Mouse (Mus musculus) gastrocnemius, adult 2 months (tissue): ENCODE data around the gene Dlk1. TPM values are rescaled to one million over a fixed set of nuclear protein-coding genes. Genes with fewer than 3 reads are reported as not detected.

Experiments
- DNase-seq: peaks from one replicate; pipeline ENCODE4 v3.0.0; 2022
- H3K27ac ChIP-seq: fragments of 200-600 bp; 2 replicates; pipeline ENCODE4 v1.8.1; 2022; ENCODE audit warnings: mild to moderate bottlenecking
- H3K4me3 ChIP-seq: fragments of 200-600 bp; 2 replicates; pipeline ENCODE4 v1.8.1; 2022; ENCODE audit warnings: mild to moderate bottlenecking, moderate library complexity
- CTCF ChIP-seq: fragments of 200-600 bp; IDR thresholded peaks from 2 replicates; pipeline ENCODE4 v1.8.1; 2022; ENCODE audit warnings: antibody characterized with exemption, mild to moderate bottlenecking, moderate library complexity
- intact Hi-C: fragments of 180-260 bp; cut with DNase I; formaldehyde crosslinking; loops from one replicate; pipeline ENCODE4 v1.15.1; 2025
- total RNA-seq, 2 experiments: library from RNA; stranded (reverse); gene quantifications; 2 replicates each; pipeline ENCODE4 v1.2.3; 2021

Dlk1 gene
- total RNA-seq, 2 experiments from 2014 or later, result 0.45 to 1.7 TPM

GRCm38 (mm10) chr12:109444999-109445398 is 7.6 kb upstream of the Dlk1 start:
- no peak for TF ChIP-seq CTCF
- H3K4me3 ChIP-seq, result no peak overlapping the region
- intact Hi-C loops, result no loop called here
- no peak overlapping the region for H3K27ac ChIP-seq
- no peak for DNase-seq

- H3K27ac ChIP-seq, result no peak overlapping the region
- H3K4me3 ChIP-seq, result peak overlapping the region; percentile 27
- intact Hi-C loops, result no loop called here
- no peak for TF ChIP-seq CTCF
- no peak for DNase-seq
These were observed 7.0 kb upstream of the Dlk1 start for GRCm38 (mm10) chr12:109445499-109446235.

- TF ChIP-seq CTCF, result no peak
- intact Hi-C loops, result no loop called here
- DNase-seq, result no peak
- H3K27ac ChIP-seq, result no peak overlapping the region
- H3K4me3 ChIP-seq, result peak overlapping the region; percentile 27
These were observed 6.2 kb upstream of the Dlk1 start for GRCm38 (mm10) chr12:109446236-109446941.

DNA sequence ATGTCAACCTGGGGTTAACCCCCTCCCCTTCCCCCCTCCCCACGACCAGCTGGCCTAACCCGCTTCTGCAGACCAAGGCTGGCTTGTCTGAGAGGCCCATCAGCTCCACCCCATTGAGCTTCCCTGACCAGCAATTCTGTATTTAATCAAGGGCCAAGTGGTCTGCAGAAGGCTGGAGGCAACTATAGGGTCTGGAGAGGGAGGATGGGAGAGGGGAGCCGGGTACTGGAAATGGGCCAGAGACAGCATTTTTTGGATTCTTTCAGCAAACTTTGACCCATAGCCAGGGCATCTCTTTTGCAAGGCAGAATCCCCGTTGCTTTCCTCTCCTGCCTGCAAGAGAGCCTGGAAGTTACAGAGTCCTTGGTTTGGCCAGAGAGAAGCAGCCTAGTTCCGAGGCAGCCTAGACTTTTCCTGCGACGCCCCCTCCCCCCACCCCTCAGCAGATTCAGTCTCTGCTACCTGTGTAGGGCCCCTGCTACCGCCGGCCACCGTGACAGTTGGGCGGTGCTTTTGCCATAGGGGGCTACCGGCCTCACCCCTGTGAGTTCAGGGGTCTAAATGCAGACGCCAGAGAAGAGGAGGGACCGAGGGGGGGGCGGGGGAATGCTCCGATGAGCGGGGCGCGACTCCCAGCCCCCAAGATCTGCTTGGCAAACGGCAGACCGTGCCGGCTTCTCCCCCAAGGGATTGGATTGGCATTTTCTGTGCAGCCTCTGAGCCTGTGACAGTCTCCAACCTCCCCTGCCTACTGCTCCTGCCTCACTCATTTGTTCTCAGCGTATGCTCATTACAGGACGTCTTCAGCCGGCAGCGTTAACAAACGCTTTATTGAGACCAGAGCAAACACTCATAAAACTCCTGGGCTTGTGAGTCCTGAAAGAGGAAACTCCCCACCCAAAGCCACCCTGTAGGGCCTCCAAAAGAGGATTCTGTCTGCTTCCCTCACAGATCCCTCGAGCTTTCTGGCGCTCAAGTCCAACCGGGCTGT is 2.9 kb upstream of the Dlk1 start:
- H3K4me3 ChIP-seq, result peak overlapping the region; percentile 28
- no peak for TF ChIP-seq CTCF
- DNase-seq, result no peak
- intact Hi-C loops, result no loop called here
- no peak overlapping the region for H3K27ac ChIP-seq

GRCm38 (mm10) chr12:109453065-109453997 is 708 bp downstream of the Dlk1 start:
- no peak for TF ChIP-seq CTCF
- DNase-seq, result no peak

GRCm38 (mm10) chr12:109454137-109454536 is 1.5 kb downstream of the Dlk1 start:
- no peak for DNase-seq
- intact Hi-C loops, result no loop called here
- no peak for TF ChIP-seq CTCF
- no peak overlapping the region for H3K27ac ChIP-seq
- H3K4me3 ChIP-seq, result no peak overlapping the region

More at GRCm38 (mm10) chr12:109453065-109453997, 708 bp downstream of the Dlk1 start:
- H3K4me3 ChIP-seq, result peak overlapping the region; percentile 60
- H3K27ac ChIP-seq, result no peak overlapping the region
- intact Hi-C loops, result no loop called here

GRCm38 (mm10) chr12:109456531-109457202 is 4.0 kb downstream of the Dlk1 start:
- TF ChIP-seq CTCF, result no peak
- H3K27ac ChIP-seq, result no peak overlapping the region
- H3K4me3 ChIP-seq, result no peak overlapping the region
- intact Hi-C loops, result no loop called here
- DNase-seq, result no peak

GRCm38 (mm10) chr12:109457836-109458235 is 5.2 kb downstream of the Dlk1 start:
- DNase-seq, result no peak
- no peak overlapping the region for H3K4me3 ChIP-seq
- intact Hi-C loops, result no loop called here
- TF ChIP-seq CTCF, result no peak
- H3K27ac ChIP-seq, result no peak overlapping the region

- DNase-seq, result no peak
- TF ChIP-seq CTCF, result no peak
- no peak overlapping the region for H3K27ac ChIP-seq
- H3K4me3 ChIP-seq, result no peak overlapping the region
- intact Hi-C loops, result no loop called here
These were observed 6.3 kb downstream of the Dlk1 start for GRCm38 (mm10) chr12:109458896-109459295.

DNA sequence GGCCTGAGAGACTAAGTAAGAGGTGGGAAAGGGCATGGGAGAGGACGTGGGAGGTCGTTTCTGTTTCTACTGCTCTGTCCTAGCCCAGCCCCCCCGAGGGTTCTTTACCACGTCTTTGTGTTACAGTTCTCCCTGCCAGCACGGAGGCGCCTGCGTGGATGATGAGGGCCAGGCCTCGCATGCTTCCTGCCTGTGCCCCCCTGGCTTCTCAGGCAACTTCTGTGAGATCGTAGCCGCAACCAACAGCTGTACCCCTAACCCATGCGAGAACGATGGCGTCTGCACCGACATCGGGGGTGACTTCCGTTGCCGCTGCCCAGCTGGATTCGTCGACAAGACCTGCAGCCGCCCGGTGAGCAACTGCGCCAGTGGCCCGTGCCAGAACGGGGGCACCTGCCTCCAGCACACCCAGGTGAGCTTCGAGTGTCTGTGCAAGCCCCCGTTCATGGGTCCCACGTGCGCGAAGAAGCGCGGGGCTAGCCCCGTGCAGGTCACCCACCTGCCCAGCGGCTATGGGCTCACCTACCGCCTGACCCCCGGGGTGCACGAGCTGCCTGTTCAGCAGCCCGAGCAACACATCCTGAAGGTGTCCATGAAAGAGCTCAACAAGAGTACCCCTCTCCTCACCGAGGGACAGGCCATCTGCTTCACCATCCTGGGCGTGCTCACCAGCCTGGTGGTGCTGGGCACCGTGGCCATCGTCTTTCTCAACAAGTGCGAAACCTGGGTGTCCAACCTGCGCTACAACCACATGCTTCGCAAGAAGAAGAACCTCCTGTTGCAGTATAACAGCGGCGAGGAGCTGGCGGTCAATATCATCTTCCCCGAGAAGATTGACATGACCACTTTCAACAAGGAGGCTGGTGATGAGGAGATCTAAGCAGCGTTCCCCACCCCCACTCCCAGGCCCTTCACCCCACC is 7.1 kb downstream of the Dlk1 start:
- no peak for DNase-seq
- H3K27ac ChIP-seq, result no peak overlapping the region
- intact Hi-C loops, result no loop called here
- no peak for TF ChIP-seq CTCF
- no peak overlapping the region for H3K4me3 ChIP-seq
